Mouse (Mus musculus) intestine, postnatal 0 days (tissue): ENCODE measurements around the gene Gna12. TPM values are rescaled to one million over a fixed set of nuclear protein-coding genes. Genes with fewer than 3 reads are reported as not detected.

Experiments
- ATAC-seq: fragments of 200-750 bp; cut with Nextera tagmentation; 2 replicates; pipeline ENCODE4 v1.8.0; 2017; ENCODE audit warnings: mild to moderate bottlenecking, moderate TSS enrichment, moderate library complexity
- H3K27ac ChIP-seq: fragments of 300-500 bp; sonication (generic); 2 replicates; pipeline ENCODE4 v1.5.1; 2014; ENCODE audit warnings: mild to moderate bottlenecking, low read depth, low read length, moderate library complexity
- H3K27me3 ChIP-seq: fragments of 300-500 bp; sonication (generic); replicated peaks from 2 replicates; pipeline ENCODE4 v1.6.1; 2014; ENCODE audit warnings: low read length, mixed read lengths; ENCODE audit not compliant: control insufficient read depth, insufficient read depth
- H3K36me3 ChIP-seq: fragments of 300-500 bp; sonication (generic); 2 replicates; pipeline ENCODE4 v1.6.1; 2014; ENCODE audit warnings: mild to moderate bottlenecking, moderate library complexity; ENCODE audit not compliant: control insufficient read depth, insufficient read depth
- H3K4me1 ChIP-seq: fragments of 300-500 bp; sonication (generic); replicated peaks from 2 replicates; pipeline ENCODE4 v1.6.1; 2014; ENCODE audit warnings: antibody characterized with exemption, low read length, mixed read lengths; ENCODE audit not compliant: control insufficient read depth, insufficient read depth
- H3K4me2 ChIP-seq: fragments of 300-500 bp; sonication (generic); replicated peaks from 2 replicates; pipeline ENCODE4 v1.6.1; 2014; ENCODE audit warnings: low read depth, mild to moderate bottlenecking, moderate library complexity
- H3K4me3 ChIP-seq: fragments of 300-500 bp; sonication (generic); 2 replicates; pipeline ENCODE4 v1.5.1; 2014; ENCODE audit warnings: low read depth, low read length
- H3K9ac ChIP-seq: fragments of 300-500 bp; sonication (generic); 2 replicates; pipeline ENCODE4 v1.6.1; 2014; ENCODE audit warnings: mild to moderate bottlenecking, low read depth, low read length
- H3K9me3 ChIP-seq: fragments of 300-500 bp; sonication (generic); 2 replicates; pipeline ENCODE4 v1.6.1; 2016; ENCODE audit warnings: mixed run types; ENCODE audit not compliant: control insufficient read depth
- CTCF ChIP-seq: sonication (generic); IDR thresholded peaks from 2 replicates; pipeline ENCODE4 v1.5.1; 2016; ENCODE audit warnings: low read depth, mild to moderate bottlenecking, control low read depth, antibody characterized with exemption, moderate library complexity
- WGBS: fragments of 180-500 bp; shearing (Covaris S2); extraction: QIAGEN DNeasy Blood & Tissue Kit; methylation state at CpG from one replicate; pipeline ENCODE4 v1.1.7; 2014; 5-methylcytosine and 5-hydroxymethylcytosine counted together
- polyA plus RNA-seq: library from polyadenylated mRNA; unstranded; fragments of >200 nt; fragmentation: Nextera tagmentation; extraction: Ambion mirVana; gene quantifications from 2 replicates; pipeline ENCODE4 v1.2.1, GENCODE M21; 2015

Gene Gna12
- polyA plus RNA-seq, 1 experiment from 2014 or later = 13.8 TPM

DNA sequence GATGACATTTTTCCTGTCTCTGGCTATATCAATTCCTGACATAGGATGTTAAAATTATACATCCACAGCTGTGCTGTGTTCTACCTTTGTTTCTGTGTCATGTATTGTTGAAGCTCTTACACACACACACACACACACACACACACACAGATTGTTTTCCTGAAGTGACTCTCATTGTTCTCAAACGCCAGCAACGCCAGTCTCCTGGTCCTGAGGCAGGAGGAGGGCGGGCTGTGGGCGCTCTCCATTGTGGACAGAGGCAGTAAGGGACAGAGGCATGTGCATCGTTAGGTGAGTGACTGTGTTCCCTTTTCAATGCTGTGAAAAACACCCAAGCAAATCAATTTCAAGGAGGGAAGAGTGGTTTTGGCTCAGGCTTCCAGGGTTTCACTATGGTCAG, 77.0 kb downstream of the Gna12 start:
- no peak overlapping the region for H3K27ac ChIP-seq
- no peak for ATAC-seq
- H3K4me2 ChIP-seq = no peak overlapping the region
- no peak overlapping the region for H3K9ac ChIP-seq
- H3K27me3 ChIP-seq = no peaks in the 10 kb centered on the region
- H3K4me3 ChIP-seq = no peak overlapping the region
- H3K9me3 ChIP-seq = 0 out of 2 replicates have a peak, but pooled peaks cover 6% of the 10 kb centered on the region
- WGBS = 73% methylated on average over 5 of the region's 5 CpGs
- 0 out of 2 replicates have a peak, but pooled peaks cover 5% of the 10 kb centered on the region for H3K36me3 ChIP-seq
- H3K4me1 ChIP-seq = no peaks in the 10 kb centered on the region
- TF ChIP-seq CTCF = no peak

GRCm38 (mm10) chr5:140752639-140753038, 77.6 kb downstream of the Gna12 start:
- Histone ChIP-seq H3K4me1 (no peaks in the 10 kb centered on the region), H3K27ac (no peak overlapping the region), H3K27me3 (no peaks in the 10 kb centered on the region), H3K9me3 (0 out of 2 replicates have a peak, but pooled peaks cover 6% of the 10 kb centered on the region), H3K4me2 (no peak overlapping the region), H3K4me3 (no peak overlapping the region), H3K9ac (no peak overlapping the region), H3K36me3 (no peaks in the 10 kb centered on the region)
- WGBS = 94% methylated on average over 3 of the region's 3 CpGs
- no peak for ATAC-seq
- TF ChIP-seq CTCF = peak; percentile 59

- no peak for ATAC-seq
- Histone ChIP-seq H3K27me3 (no peaks in the 10 kb centered on the region), H3K4me3 (no peak overlapping the region), H3K36me3 (no peaks in the 10 kb centered on the region), H3K4me1 (no peaks in the 10 kb centered on the region), H3K9me3 (0 out of 2 replicates have a peak, but pooled peaks cover 6% of the 10 kb centered on the region), H3K9ac (no peak overlapping the region), H3K4me2 (no peak overlapping the region), H3K27ac (no peak overlapping the region)
- no peak for TF ChIP-seq CTCF
- WGBS = 90% methylated on average over 15 of the region's 15 CpGs
These were observed 78.2 kb downstream of the Gna12 start for GRCm38 (mm10) chr5:140752041-140752440.

DNA sequence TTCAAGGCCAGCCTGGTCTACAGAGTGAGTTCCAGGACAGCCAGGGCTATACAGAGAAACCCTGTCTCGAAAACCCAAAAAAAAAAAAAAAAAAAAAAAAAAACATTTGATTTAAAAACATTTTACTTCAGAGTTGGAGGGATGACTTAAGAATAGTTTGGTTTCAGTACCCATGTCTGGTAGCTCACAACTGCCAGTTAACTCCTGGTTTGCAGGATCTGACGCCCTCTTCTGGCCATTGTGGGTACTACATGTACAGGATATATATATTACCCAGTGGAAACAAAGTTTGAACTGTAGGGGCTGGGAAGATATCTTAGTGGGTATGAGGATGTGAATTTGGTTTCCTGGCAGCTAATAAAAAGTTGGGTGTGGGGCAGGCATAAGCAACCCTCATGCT, 79.3 kb downstream of the Gna12 start:
- ATAC-seq = no peak
- 0 out of 2 replicates have a peak, but pooled peaks cover 6% of the 10 kb centered on the region for H3K9me3 ChIP-seq
- H3K36me3 ChIP-seq = no peaks in the 10 kb centered on the region
- no peak overlapping the region for H3K4me2 ChIP-seq
- TF ChIP-seq CTCF = peak; percentile 68
- 3% methylated on average over 1 of the region's 2 CpGs for WGBS
- no peak overlapping the region for H3K27ac ChIP-seq
- H3K27me3 ChIP-seq = no peaks in the 10 kb centered on the region
- H3K4me1 ChIP-seq = no peaks in the 10 kb centered on the region
- H3K4me3 ChIP-seq = no peak overlapping the region
- no peak overlapping the region for H3K9ac ChIP-seq

DNA sequence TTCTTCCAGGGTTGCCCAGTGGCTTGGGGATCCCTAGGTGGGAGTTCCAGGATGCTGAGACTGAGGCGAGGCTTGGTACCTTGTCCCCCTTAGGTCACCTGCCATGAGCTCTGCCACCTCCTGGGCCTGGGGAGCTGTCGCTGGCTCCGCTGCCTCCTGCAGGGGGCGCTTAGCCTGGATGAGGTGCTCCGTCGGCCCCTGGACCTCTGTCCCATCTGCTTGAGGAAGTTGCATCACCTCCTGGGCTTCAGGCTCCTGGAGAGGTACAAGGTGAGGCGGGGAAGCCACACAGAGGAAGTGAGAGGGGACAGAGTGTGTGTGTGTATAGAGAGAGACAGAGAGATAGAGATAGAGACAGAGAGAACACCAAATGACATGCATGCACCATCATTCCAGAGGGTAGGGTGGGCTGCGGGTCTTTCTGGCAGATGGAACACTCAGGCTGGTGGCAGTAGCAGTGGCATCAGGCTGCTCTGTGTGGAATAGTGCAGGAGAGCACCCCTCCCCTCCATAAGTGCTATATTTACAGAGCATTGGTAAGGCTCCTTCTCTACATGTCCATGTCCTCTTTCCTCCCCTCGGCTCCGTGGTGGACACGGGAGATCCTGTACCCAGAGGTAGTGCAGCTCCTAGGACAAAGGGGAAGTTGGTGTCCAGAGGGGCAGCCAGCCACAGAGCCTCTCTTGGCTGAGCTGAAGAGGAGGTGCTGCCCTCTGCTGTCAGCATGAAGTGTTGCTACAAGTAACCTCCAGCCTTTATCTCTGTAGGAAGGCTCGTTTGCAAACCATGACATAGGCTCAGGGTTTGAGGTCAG, 81.0 kb downstream of the Gna12 start:
- Histone ChIP-seq H3K9me3 (0 out of 2 replicates have a peak, but pooled peaks cover 4% of the 10 kb centered on the region), H3K36me3 (no peaks in the 10 kb centered on the region), H3K9ac (no peak overlapping the region), H3K27ac (no peak overlapping the region; the same call in 1 of the 2 replicates), H3K27me3 (no peaks in the 10 kb centered on the region), H3K4me2 (peak overlapping the region; percentile 64), H3K4me1 (no peaks in the 10 kb centered on the region), H3K4me3 (peak overlapping the region; percentile 20)
- TF ChIP-seq CTCF = peak; percentile 95
- peak; percentile 88 for ATAC-seq
- WGBS = 15% methylated on average over 12 of the region's 12 CpGs

GRCm38 (mm10) chr5:140748425-140748824, 81.8 kb downstream of the Gna12 start:
- 66% methylated on average over 10 of the region's 10 CpGs for WGBS
- Histone ChIP-seq H3K9me3 (0 out of 2 replicates have a peak, but pooled peaks cover 4% of the 10 kb centered on the region), H3K4me1 (no peaks in the 10 kb centered on the region), H3K9ac (no peak overlapping the region), H3K27me3 (no peaks in the 10 kb centered on the region), H3K4me2 (no peak overlapping the region), H3K36me3 (no peaks in the 10 kb centered on the region), H3K4me3 (no peak overlapping the region), H3K27ac (no peak overlapping the region)
- no peak for TF ChIP-seq CTCF
- ATAC-seq = peak; percentile 7; the same call in 1 of the 2 replicates
